Mouse (Mus musculus) C2C12 (cell line): ENCODE results near the gene Usp34. TPM values are rescaled to one million over a fixed set of nuclear protein-coding genes. Genes with fewer than 3 reads are reported as not detected.

ENCODE experiments used
- H3K27me3 ChIP-seq: one replicate; pipeline ENCODE4 v1.6.1; 2011; ENCODE audit not compliant: control insufficient read depth, insufficient read depth, insufficient read length
- H3K36me3 ChIP-seq: one replicate; pipeline ENCODE4 v1.6.1; 2011; ENCODE audit not compliant: control insufficient read depth, insufficient read depth
- H3K4me3 ChIP-seq: one replicate; pipeline ENCODE4 v1.5.1; 2011; ENCODE audit warnings: mild to moderate bottlenecking, control low read depth; ENCODE audit not compliant: poor library complexity, insufficient read depth, severe bottlenecking
- H3K79me2 ChIP-seq: one replicate; pipeline ENCODE4 v1.6.1; 2011; ENCODE audit not compliant: control insufficient read depth, insufficient read depth
- H3K79me3 ChIP-seq: one replicate; pipeline ENCODE4 v1.6.1; 2011; ENCODE audit warnings: low read depth, control low read depth
- H3ac ChIP-seq: one replicate; pipeline ENCODE3; 2011; ENCODE audit warnings: low read depth; ENCODE audit not compliant: control insufficient read depth, insufficient read length
- CEBPB ChIP-seq: IDR thresholded peaks from one replicate; pipeline ENCODE4 v1.6.1; 2011; ENCODE audit warnings: low read depth, mild to moderate bottlenecking, control low read depth, moderate library complexity
- CTCF ChIP-seq: IDR thresholded peaks from one replicate; pipeline ENCODE4 v1.5.1; 2011; ENCODE audit not compliant: control insufficient read depth, insufficient read depth, insufficient read length
- FOSL1 ChIP-seq: IDR thresholded peaks from one replicate; pipeline ENCODE4 v1.8.0; 2011; ENCODE audit warnings: mild to moderate bottlenecking, low read length; ENCODE audit not compliant: poor library complexity, insufficient read depth, severe bottlenecking
- MAX ChIP-seq: IDR thresholded peaks from one replicate; pipeline ENCODE4 v1.6.1; 2011; ENCODE audit warnings: mild to moderate bottlenecking, control low read depth
- MYOD1 ChIP-seq: IDR thresholded peaks from one replicate; pipeline ENCODE4 v1.6.1; 2011; ENCODE audit warnings: low read depth; ENCODE audit not compliant: control insufficient read depth, insufficient read length
- MYOG ChIP-seq: IDR thresholded peaks from one replicate; pipeline ENCODE4 v1.6.1; 2011; ENCODE audit not compliant: control insufficient read depth, insufficient read length; ENCODE audit errors: extremely low read depth
- USF1 ChIP-seq: IDR thresholded peaks from one replicate; pipeline ENCODE4 v1.6.1; 2011; ENCODE audit warnings: low read depth, mild to moderate bottlenecking, control low read depth, moderate library complexity
- polyA plus RNA-seq: library from polyadenylated mRNA; unstranded; fragments of >200 nt; fragmentation: generic; extraction: Trizol; gene quantifications from one replicate; pipeline ENCODE4 v1.2.1, GENCODE M21; 2012; ENCODE audit warnings: missing spikeins

The Usp34 gene
- polyA plus RNA-seq, 1 experiment, result 8.4 TPM

GRCm38 (mm10) chr11:23392567-23392966 lies 85.9 kb downstream of the Usp34 start:
- Histone ChIP-seq H3K36me3 (peaks cover 81% of the 10 kb centered on the region), H3K79me3 (no peaks in the 10 kb centered on the region), H3ac (no peak overlapping the region), H3K27me3 (no peaks in the 10 kb centered on the region), H3K79me2 (no peaks in the 10 kb centered on the region), H3K4me3 (no peak overlapping the region)
- TF ChIP-seq CEBPB (no peak), FOSL1 (no peak), MYOD1 (no peak), MYOG (no peak), CTCF (no peak), USF1 (no peak), MAX (no peak)

GRCm38 (mm10) chr11:23396608-23397007 lies 89.9 kb downstream of the Usp34 start:
- H3K79me2 ChIP-seq, result no peaks in the 10 kb centered on the region
- no peak for TF ChIP-seq USF1
- no peak for TF ChIP-seq MYOG
- TF ChIP-seq MAX, result no peak
- no peak for TF ChIP-seq FOSL1
- TF ChIP-seq MYOD1, result no peak
- TF ChIP-seq CEBPB, result no peak

DNA sequence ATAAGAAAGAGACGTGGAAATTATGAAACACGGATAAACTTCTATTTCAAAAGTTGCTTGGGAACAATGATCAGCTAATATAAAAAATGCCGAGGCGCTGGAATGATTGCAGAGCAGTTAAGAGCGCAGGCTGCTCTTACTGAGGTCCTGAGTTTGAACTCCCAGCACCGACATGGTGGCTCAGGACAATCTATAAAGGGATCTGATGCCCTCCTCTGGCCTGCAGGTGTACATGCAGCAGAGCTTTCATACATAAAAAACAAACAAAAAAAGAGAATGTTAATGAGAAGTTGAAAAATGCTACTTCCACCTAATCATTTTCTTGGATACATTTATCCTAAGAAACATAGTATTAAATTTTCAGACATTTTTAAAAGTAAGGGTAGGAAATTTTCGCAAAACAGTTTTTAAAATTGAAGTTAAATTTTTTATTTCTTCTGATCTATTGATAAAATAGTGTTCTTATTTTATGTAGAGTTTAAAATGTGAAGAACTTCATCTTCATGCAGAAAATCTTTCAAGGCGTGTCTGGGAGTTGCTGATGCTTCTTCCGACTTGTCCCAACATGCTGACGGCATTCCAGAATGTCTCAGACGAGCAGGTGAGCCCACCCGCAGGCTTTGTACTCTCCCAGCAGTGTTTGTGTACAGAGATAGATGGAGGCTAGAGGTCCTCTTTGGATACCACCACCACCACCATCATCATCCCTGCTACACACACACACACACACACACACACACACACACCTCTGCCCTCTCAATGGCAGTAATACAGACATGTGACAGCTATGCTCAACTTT lies 94.5 kb downstream of the Usp34 start:
- Histone ChIP-seq H3ac (no peak overlapping the region), H3K79me2 (no peaks in the 10 kb centered on the region), H3K79me3 (no peaks in the 10 kb centered on the region), H3K36me3 (peaks cover 86% of the 10 kb centered on the region), H3K27me3 (no peaks in the 10 kb centered on the region), H3K4me3 (no peak overlapping the region)
- TF ChIP-seq MYOD1 (no peak), CTCF (no peak), MYOG (no peak), USF1 (no peak), FOSL1 (no peak), MAX (no peak), CEBPB (no peak)

More at GRCm38 (mm10) chr11:23396608-23397007, 89.9 kb downstream of the Usp34 start:
- no peaks in the 10 kb centered on the region for H3K79me3 ChIP-seq
- no peak overlapping the region for H3K4me3 ChIP-seq
- H3ac ChIP-seq, result no peak overlapping the region
- H3K36me3 ChIP-seq, result peaks cover 76% of the 10 kb centered on the region
- H3K27me3 ChIP-seq, result no peaks in the 10 kb centered on the region

DNA sequence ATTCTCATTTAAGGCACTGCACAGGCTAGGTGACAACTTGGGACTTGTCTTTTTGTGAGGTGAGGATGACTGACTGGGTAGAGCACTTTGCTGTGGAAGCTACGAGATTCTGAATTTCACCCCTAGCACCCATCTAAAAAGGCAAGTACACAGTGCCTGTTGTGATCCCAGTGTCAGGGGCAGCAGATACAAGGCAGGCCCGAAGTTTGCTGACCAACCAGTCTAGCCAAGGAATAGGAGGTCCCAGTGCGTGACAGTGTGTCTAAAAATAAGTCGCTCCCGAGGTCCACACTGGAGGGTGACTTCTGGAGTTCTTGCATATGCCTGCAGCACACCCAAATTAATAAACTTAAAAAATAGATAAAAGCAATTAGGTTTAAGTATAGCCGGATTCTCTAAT lies 121.6 kb downstream of the Usp34 start:
- peaks cover 77% of the 10 kb centered on the region for H3K36me3 ChIP-seq
- no peak overlapping the region for H3K4me3 ChIP-seq
- no peak for TF ChIP-seq CEBPB
- no peak for TF ChIP-seq FOSL1
- TF ChIP-seq MAX, result no peak
- TF ChIP-seq CTCF, result no peak
- TF ChIP-seq USF1, result no peak
- no peak for TF ChIP-seq MYOG
- TF ChIP-seq MYOD1, result no peak
- H3K79me2 ChIP-seq, result no peaks in the 10 kb centered on the region
- no peak overlapping the region for H3ac ChIP-seq
- H3K27me3 ChIP-seq, result no peaks in the 10 kb centered on the region
- no peaks in the 10 kb centered on the region for H3K79me3 ChIP-seq

DNA sequence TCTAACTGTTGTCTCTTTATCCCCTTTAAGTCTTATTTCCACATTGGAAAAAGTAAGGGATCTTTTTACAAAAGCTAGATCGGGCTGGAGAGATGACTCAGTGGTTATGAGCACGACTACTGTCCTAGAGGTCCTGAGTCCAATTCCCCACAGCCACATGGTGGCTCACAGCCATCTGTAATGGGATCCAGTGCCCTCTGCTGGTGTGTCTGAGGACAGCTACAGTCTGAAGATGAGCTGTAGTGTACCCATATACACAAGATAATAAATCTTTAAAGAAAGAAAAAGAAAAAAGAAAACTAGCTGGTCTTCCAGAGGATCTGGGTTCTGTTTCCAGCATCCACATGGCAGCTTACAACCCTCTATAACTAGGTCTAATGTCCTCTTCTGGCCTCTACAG lies 123.3 kb downstream of the Usp34 start:
- no peak overlapping the region for H3K4me3 ChIP-seq
- H3K79me3 ChIP-seq, result no peaks in the 10 kb centered on the region
- TF ChIP-seq USF1 (no peak), CEBPB (no peak), MYOG (no peak), MYOD1 (no peak), CTCF (no peak), MAX (no peak), FOSL1 (no peak)
- H3ac ChIP-seq, result no peak overlapping the region
- H3K36me3 ChIP-seq, result peaks cover 77% of the 10 kb centered on the region
- H3K79me2 ChIP-seq, result no peaks in the 10 kb centered on the region
- H3K27me3 ChIP-seq, result no peaks in the 10 kb centered on the region
